Mouse (Mus musculus) stomach, embryonic 16.5 days (tissue): ENCODE measurements at regions not wholly inside any gene's neighbourhood (a gene's known extent, or its start where the extent isn't known, plus 50 kb on each side); places are given as distances from the start of the nearest gene placed in this dataset.

ENCODE experiments used
- ATAC-seq: fragments of 200-750 bp; cut with Nextera tagmentation; 2 replicates; pipeline ENCODE4 v1.8.0; 2017; ENCODE audit warnings: moderate number of reproducible peaks, moderate TSS enrichment; ENCODE audit not compliant: insufficient read depth, low FRiP score
- H3K27ac ChIP-seq: fragments of 300-500 bp; sonication (generic); 2 replicates; pipeline ENCODE4 v1.5.1; 2014; ENCODE audit warnings: low read length
- H3K27me3 ChIP-seq: fragments of 300-500 bp; sonication (generic); 2 replicates; pipeline ENCODE4 v1.6.1; 2014; ENCODE audit warnings: low read length, control low read depth, mixed read lengths; ENCODE audit not compliant: control insufficient read depth, insufficient read depth
- H3K36me3 ChIP-seq: fragments of 300-500 bp; sonication (generic); 2 replicates; pipeline ENCODE4 v1.6.1; 2014; ENCODE audit warnings: low read length; ENCODE audit not compliant: control insufficient read depth, insufficient read depth
- H3K4me1 ChIP-seq: fragments of 300-500 bp; sonication (generic); 2 replicates; pipeline ENCODE4 v1.6.1; 2014; ENCODE audit warnings: low read length, control low read depth, mixed read lengths; ENCODE audit not compliant: control insufficient read depth, insufficient read depth
- H3K4me2 ChIP-seq: fragments of 300-500 bp; sonication (generic); 2 replicates; pipeline ENCODE4 v1.6.1; 2014; ENCODE audit warnings: low read depth, low read length, mixed read lengths
- H3K4me3 ChIP-seq: fragments of 300-500 bp; sonication (generic); replicated peaks from 2 replicates; pipeline ENCODE4 v1.5.1; 2014; ENCODE audit warnings: mild to moderate bottlenecking, low read length
- H3K9ac ChIP-seq: fragments of 300-500 bp; sonication (generic); 2 replicates; pipeline ENCODE4 v1.6.1; 2014; ENCODE audit warnings: low read length
- H3K9me3 ChIP-seq: fragments of 300-500 bp; sonication (generic); replicated peaks from 2 replicates; pipeline ENCODE4 v1.6.1; 2016; ENCODE audit warnings: low read length, control low read depth; ENCODE audit not compliant: control insufficient read depth
- WGBS: fragments of 180-500 bp; shearing (Covaris S2); extraction: QIAGEN DNeasy Blood & Tissue Kit; methylation state at CpG from one replicate; pipeline ENCODE4 v1.1.7; 2014; 5-methylcytosine and 5-hydroxymethylcytosine counted together

DNA sequence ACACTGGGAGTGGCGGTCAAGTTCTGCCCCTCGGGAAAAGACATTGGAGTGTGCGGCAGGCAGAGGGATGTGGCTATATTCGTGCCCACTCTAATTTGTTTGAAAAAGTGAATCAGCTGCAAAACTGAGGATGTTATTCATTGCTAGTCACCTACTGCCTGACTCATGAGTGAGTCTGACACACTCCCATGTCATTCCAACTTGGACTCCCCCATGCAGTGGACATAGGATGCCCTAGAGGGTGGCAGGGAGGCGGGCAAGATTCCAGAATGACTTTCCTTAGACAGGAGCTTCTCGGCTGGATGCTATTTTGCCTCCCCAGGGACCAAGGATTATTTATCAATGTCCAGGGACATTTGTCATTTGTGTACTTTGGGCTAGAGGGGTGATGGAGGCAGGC lies 219.0 kb downstream of the Sox9 start:
- 0 out of 2 replicates have a peak, but pooled peaks cover 6% of the 10 kb centered on the region for H3K4me1 ChIP-seq
- H3K4me2 ChIP-seq, result no peak overlapping the region
- H3K36me3 ChIP-seq, result no peaks in the 10 kb centered on the region
- no peak overlapping the region for H3K4me3 ChIP-seq
- WGBS, result 71% methylated on average over 6 of the region's 6 CpGs
- H3K27ac ChIP-seq, result no peak overlapping the region
- no peak for ATAC-seq
- no peak overlapping the region for H3K9ac ChIP-seq
- H3K9me3 ChIP-seq, result no peaks in the 10 kb centered on the region
- H3K27me3 ChIP-seq, result no peaks in the 10 kb centered on the region

DNA sequence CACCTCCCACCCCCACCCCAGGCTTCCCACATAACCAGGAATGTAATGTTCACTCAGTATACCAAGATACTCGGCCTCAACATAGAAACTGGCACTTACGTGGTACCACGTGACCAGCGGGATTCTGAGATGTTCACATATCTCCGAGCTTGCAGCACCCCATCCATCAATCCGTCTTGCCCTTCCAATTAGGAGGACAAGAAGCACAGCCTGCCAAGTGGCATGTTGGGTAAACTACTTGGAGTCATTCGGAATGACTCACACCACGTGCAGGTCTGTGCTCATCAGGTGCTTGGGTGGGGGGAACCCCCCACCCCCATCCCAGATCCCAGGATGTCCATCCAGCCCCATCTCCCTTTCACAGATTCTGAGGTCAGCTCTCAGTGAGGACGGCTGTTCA lies 223.9 kb downstream of the Sox9 start:
- Histone ChIP-seq H3K9ac (no peak overlapping the region), H3K27me3 (no peaks in the 10 kb centered on the region), H3K36me3 (no peaks in the 10 kb centered on the region), H3K4me2 (no peak overlapping the region), H3K4me3 (no peak overlapping the region), H3K4me1 (peaks cover 3% of the 10 kb centered on the region), H3K27ac (no peak overlapping the region), H3K9me3 (no peaks in the 10 kb centered on the region)
- 54% methylated on average over 9 of the region's 9 CpGs for WGBS
- ATAC-seq, result no peak

- ATAC-seq, result peak; percentile 25; the same call in 1 of the 2 replicates
- H3K9me3 ChIP-seq, result no peaks in the 10 kb centered on the region
- no peak overlapping the region for H3K27ac ChIP-seq
- no peak overlapping the region for H3K9ac ChIP-seq
- no peak overlapping the region for H3K4me3 ChIP-seq
- no peaks in the 10 kb centered on the region for H3K27me3 ChIP-seq
- 66% methylated on average over 4 of the region's 4 CpGs for WGBS
- H3K36me3 ChIP-seq, result no peaks in the 10 kb centered on the region
- peaks cover 3% of the 10 kb centered on the region for H3K4me1 ChIP-seq
- no peak overlapping the region for H3K4me2 ChIP-seq
These were observed 226.5 kb downstream of the Sox9 start for GRCm38 (mm10) chr11:113008521-113008920.

DNA sequence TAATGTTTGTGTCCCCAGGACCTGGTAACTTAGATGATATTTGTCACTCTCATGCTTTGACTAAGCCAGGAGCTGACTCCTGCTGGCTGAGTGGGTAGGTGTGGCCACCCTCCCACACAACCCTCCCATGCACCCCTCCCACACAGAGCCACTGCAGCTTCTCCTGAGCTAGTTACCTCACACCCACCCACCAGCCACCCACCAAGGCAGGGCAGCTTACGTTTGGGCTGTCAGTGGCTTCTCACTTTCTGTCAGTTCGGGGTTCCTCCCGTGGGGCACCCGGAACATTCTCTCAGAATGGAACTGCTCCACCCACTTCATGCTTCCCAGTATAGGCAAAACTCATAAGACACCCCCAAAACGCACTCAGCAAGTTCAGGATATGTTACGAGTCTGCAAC lies 227.4 kb downstream of the Sox9 start:
- H3K4me1 ChIP-seq, result peaks cover 3% of the 10 kb centered on the region
- no peaks in the 10 kb centered on the region for H3K27me3 ChIP-seq
- WGBS, result 83% methylated on average over 6 of the region's 6 CpGs
- H3K9me3 ChIP-seq, result no peaks in the 10 kb centered on the region
- H3K9ac ChIP-seq, result no peak overlapping the region
- H3K27ac ChIP-seq, result no peak overlapping the region
- no peak overlapping the region for H3K4me2 ChIP-seq
- H3K36me3 ChIP-seq, result no peaks in the 10 kb centered on the region
- H3K4me3 ChIP-seq, result no peak overlapping the region
- no peak for ATAC-seq

- H3K4me1 ChIP-seq, result peaks cover 3% of the 10 kb centered on the region
- no peaks in the 10 kb centered on the region for H3K36me3 ChIP-seq
- no peak overlapping the region for H3K4me2 ChIP-seq
- no peaks in the 10 kb centered on the region for H3K9me3 ChIP-seq
- H3K4me3 ChIP-seq, result no peak overlapping the region
- 82% methylated on average over 5 of the region's 5 CpGs for WGBS
- no peak overlapping the region for H3K27ac ChIP-seq
- H3K9ac ChIP-seq, result no peak overlapping the region
- H3K27me3 ChIP-seq, result no peaks in the 10 kb centered on the region
- ATAC-seq, result no peak
These were observed 228.9 kb downstream of the Sox9 start for GRCm38 (mm10) chr11:113010906-113011305.

GRCm38 (mm10) chr11:113014186-113015010 lies 232.4 kb downstream of the Sox9 start:
- Histone ChIP-seq H3K27ac (no peak overlapping the region), H3K9ac (no peak overlapping the region), H3K4me1 (no peaks in the 10 kb centered on the region), H3K9me3 (no peaks in the 10 kb centered on the region), H3K36me3 (no peaks in the 10 kb centered on the region), H3K27me3 (no peaks in the 10 kb centered on the region), H3K4me2 (no peak overlapping the region), H3K4me3 (no peak overlapping the region)
- no peak for ATAC-seq
- WGBS, result 62% methylated on average over 10 of the region's 10 CpGs

- Histone ChIP-seq H3K9me3 (no peaks in the 10 kb centered on the region), H3K27me3 (no peaks in the 10 kb centered on the region), H3K4me2 (no peak overlapping the region), H3K27ac (no peak overlapping the region), H3K9ac (no peak overlapping the region), H3K36me3 (no peaks in the 10 kb centered on the region), H3K4me3 (no peak overlapping the region), H3K4me1 (no peaks in the 10 kb centered on the region)
- no peak for ATAC-seq
- WGBS, result 58% methylated on average over 13 of the region's 13 CpGs
These were observed 233.8 kb downstream of the Sox9 start for GRCm38 (mm10) chr11:113015686-113016304.

DNA sequence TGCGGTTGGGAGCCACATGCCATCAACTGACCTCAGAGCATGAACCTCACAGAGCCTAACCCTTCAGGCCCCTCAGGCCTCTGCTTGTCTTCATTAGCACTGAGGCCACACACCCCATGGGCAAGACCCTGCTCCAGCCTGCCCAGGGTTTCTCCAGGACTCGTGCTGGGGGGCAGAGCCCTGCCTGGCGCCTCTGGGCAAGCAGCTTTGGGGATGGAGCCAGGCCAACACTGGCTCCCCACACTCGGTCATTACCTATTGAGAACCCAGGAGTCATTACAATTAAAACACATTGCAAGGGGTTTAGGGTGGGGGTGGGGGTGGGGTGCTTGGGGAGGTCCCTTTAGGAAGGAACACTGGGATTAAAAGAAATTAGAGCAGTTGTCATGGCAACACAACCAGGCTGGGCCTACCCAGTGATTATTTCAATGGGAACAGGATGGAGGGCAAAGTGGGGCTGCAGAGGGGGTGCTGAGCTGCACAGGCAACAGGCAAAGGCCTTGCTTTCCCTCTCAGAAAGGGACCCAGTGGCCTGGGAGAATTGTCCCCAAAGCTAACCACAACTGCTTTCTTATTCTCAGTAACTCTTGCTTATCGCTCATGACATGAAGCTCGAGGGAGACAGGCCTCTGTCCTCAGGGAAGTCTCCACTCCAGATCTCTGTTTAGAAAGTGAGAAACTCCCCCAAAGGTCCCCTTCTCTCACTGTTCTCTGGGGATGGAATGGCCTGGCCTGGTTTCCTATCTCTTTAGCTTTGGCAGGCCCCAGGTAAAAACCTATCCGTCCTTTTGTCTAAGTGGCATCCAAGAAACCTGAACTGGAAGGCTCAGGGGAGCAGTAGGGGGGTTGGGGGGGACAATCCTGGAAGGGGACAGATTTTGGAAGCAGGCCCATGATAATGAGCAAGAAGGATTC lies 235.0 kb downstream of the Sox9 start:
- WGBS, result 78% methylated on average over 7 of the region's 7 CpGs
- H3K9me3 ChIP-seq, result no peaks in the 10 kb centered on the region
- ATAC-seq, result no peak
- H3K4me2 ChIP-seq, result no peak overlapping the region
- H3K27ac ChIP-seq, result no peak overlapping the region
- H3K4me3 ChIP-seq, result no peak overlapping the region
- no peak overlapping the region for H3K9ac ChIP-seq
- 0 out of 2 replicates have a peak, but pooled peaks cover 3% of the 10 kb centered on the region for H3K4me1 ChIP-seq
- no peaks in the 10 kb centered on the region for H3K27me3 ChIP-seq
- H3K36me3 ChIP-seq, result no peaks in the 10 kb centered on the region

GRCm38 (mm10) chr11:113021533-113021932 lies 239.5 kb downstream of the Sox9 start:
- WGBS, result 49% methylated on average over 4 of the region's 4 CpGs

More at GRCm38 (mm10) chr11:113021533-113021932, 239.5 kb downstream of the Sox9 start:
- Histone ChIP-seq H3K9me3 (no peaks in the 10 kb centered on the region), H3K36me3 (no peaks in the 10 kb centered on the region), H3K4me2 (no peak overlapping the region), H3K9ac (no peak overlapping the region), H3K4me1 (peaks cover 5% of the 10 kb centered on the region; the same call in 1 of the 2 replicates), H3K27me3 (no peaks in the 10 kb centered on the region), H3K27ac (no peak overlapping the region), H3K4me3 (no peak overlapping the region)
- ATAC-seq, result 0 out of 2 replicates have a peak, but pooled peaks have one; percentile 34
